Mouse (Mus musculus): ENCODE data around the gene Lamtor5.
A peak's percentile ranks its signal among the peaks of the same experiment; 100 is the strongest.

The Lamtor5 gene

DNA sequence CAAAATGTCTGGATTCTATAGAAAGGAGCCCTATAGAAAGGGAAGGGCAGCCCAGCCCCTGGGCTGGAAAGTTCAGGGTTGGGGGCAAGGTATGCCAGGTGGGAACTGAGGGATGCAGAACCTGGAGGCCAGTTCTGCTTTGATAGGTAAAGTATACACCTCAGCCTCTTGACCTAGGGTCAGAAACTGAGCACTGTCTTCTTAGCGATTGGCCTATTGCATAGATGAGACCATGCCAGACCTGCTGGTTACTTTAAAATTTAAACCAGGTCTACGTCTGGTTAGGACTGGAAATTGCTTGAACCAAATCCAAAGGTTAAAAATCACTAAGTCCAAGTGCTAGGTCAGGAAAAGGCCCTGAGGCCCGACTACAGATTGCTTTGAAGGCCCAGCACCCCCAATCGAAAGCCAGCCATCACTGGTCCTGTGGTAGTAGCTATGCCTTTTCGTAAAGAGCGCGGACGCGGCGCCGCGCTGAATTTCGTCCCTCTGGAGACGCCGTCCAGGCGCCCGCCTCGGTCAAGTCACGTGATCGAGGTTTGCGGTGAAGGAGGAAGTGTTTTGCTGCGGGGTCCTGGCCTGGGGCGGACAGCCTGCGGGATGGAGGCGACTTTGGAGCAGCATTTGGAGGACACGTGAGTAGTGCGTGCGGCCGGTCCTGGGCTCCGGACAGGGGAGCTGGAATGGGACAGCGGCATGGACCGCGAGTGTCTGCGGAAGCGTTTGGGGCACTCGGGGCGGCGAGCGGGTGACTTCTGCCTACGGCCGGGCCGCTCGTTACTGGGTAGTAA lies at the start of gene Lamtor5:
Gene Lamtor5 (plus strand): TSS at position 380 of the 791 bp plus-strand sequence.
- no peak; the same call in 1 of the 2 replicates for TF ChIP-seq GATA4 (IDR thresholded peaks at IDR 0.05; ENCODE audit: insufficient replicate concordance, low read length)

- TF ChIP-seq GATA4 (IDR thresholded peaks at IDR 0.05; ENCODE audit: insufficient replicate concordance, low read length) = no peak
These were observed 49.4 kb upstream of the Lamtor5 start for GRCm38 (mm10) chr3:107229221-107229620.

- TF ChIP-seq GATA4 (IDR thresholded peaks at IDR 0.05; ENCODE audit: insufficient replicate concordance, low read length) = peak; percentile 95
These were observed 48.8 kb upstream of the Lamtor5 start for GRCm38 (mm10) chr3:107229822-107230221.

GRCm38 (mm10) chr3:107230527-107230926 lies 48.1 kb upstream of the Lamtor5 start, which contains the start of gene A630076J17Rik:
TSS of gene A630076J17Rik (plus strand) at chr3:107230614.
- no peak for TF ChIP-seq GATA4 (IDR thresholded peaks at IDR 0.05; ENCODE audit: insufficient replicate concordance, low read length)

DNA sequence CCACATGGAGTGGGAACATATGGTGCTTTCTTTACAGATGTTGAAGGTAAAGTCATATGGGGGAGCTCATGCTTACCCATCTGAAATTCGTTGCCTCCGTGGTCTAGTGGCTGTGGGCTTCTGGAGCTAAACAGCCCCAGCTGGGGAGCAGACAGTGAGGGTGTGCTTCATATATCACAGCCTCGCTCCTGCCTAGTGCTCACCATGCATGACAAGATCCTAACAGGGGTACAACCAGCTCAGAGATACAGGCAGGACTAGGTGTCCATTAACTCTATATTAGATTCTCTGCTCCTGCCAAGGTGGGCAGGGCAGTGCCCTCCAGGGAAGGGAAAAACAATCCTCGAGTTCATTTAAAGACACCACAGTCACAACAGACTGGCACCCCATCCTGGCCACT lies 47.5 kb upstream of the Lamtor5 start:
- no peak for TF ChIP-seq GATA4 (IDR thresholded peaks at IDR 0.05; ENCODE audit: insufficient replicate concordance, low read length)

DNA sequence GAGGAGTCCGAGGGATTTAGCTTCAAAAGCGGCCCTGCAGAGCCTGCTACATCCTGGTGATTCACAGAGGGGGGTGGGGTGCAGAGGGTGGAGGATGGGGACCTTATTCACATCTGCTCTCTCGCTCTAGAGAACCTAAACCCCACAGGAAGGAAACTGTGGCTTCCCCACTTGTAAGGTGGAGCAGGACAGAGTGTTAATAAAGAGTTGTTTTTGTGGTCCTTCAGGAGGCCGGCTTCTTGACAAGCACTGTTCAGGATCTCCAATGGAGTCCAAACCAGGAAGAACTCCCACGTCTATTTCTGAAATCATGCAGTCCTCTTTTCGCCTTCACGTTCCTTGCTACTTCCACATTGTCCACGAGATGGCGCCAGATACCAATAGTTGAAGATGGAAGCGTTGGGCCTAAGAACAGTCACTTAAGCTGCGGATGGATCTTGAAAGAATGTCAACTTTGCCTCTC lies 45.3 kb upstream of the Lamtor5 start:
- no peak for TF ChIP-seq GATA4 (IDR thresholded peaks at IDR 0.05; ENCODE audit: insufficient replicate concordance, low read length)

DNA sequence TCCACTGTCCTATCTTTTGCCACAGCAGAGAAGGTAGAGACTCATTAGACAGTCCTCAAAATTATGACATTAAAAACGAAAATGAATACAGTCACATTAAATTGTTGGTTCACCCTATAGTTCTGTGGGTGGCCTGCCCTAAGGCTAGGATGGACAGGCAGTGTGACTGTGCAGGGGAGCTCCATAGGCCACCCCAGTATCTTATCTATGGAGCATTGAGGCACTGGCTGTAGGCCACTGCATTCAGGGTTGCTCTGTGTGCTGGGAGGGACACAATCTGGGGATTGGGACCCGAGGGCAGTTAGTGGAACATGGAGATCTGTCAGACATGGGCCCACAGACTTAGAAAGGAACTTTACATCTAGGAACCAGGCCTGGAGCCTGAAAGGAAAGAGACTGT lies 44.7 kb upstream of the Lamtor5 start:
- no peak for TF ChIP-seq GATA4 (IDR thresholded peaks at IDR 0.05; ENCODE audit: insufficient replicate concordance, low read length)

DNA sequence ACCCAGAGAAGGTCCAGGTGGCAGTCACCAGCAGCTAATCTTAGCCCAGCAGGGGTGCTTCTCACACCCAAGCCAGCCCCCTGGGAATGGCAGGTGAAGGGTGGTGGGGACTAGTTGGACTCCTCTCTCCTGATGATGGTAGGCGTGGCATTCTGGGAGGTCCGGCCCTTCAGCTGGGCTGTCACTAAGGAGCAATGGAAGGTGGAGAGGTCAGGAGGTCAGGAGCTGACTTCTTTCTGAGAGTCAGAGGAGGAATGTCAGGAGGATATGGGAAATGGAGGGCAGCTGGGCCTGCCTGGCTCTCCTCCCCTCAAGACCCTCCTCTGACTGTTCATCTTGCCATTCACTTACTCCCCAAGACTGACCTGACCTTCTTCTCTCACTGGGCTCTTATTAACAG lies 40.6 kb upstream of the Lamtor5 start:
- TF ChIP-seq GATA4 (IDR thresholded peaks at IDR 0.05; ENCODE audit: insufficient replicate concordance, low read length) = no peak

DNA sequence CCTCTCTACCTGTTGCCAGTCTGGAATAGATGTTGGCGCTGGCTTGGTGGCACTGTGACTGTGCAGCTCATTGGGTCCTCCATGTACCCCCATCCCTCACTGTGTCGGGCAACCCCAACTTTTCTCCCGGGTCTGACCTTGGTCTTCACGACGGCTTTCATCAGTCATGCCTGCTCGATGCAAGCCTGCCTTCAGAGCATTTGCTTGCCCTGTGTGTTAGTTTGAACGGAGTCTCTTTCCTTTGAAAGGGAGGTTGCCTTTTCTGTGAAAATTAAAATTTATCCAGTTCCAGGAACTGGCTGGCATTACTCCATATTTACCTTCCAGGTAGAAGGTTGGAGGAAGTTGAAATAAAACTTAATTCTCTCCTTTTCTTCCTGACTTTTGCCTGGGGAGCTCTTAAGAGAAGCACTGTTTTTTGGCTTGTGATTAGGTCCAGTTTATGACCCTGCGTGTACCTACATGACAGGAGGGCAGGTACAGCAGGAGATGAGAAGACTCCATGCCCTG lies 40.1 kb upstream of the Lamtor5 start:
- no peak for TF ChIP-seq GATA4 (IDR thresholded peaks at IDR 0.05; ENCODE audit: insufficient replicate concordance, low read length)

GRCm38 (mm10) chr3:107239607-107240006 lies 39.1 kb upstream of the Lamtor5 start, which contains the start of gene Prok1:
TSS of gene Prok1 (minus strand) at chr3:107239707.
- no peak for TF ChIP-seq GATA4 (IDR thresholded peaks at IDR 0.05; ENCODE audit: insufficient replicate concordance, low read length)

- TF ChIP-seq GATA4 (IDR thresholded peaks at IDR 0.05; ENCODE audit: insufficient replicate concordance, low read length) = no peak
These were observed 37.1 kb upstream of the Lamtor5 start for GRCm38 (mm10) chr3:107241389-107242094.

GRCm38 (mm10) chr3:107246876-107247275 lies 31.8 kb upstream of the Lamtor5 start:
- no peak for TF ChIP-seq GATA4 (IDR thresholded peaks at IDR 0.05; ENCODE audit: insufficient replicate concordance, low read length)

DNA sequence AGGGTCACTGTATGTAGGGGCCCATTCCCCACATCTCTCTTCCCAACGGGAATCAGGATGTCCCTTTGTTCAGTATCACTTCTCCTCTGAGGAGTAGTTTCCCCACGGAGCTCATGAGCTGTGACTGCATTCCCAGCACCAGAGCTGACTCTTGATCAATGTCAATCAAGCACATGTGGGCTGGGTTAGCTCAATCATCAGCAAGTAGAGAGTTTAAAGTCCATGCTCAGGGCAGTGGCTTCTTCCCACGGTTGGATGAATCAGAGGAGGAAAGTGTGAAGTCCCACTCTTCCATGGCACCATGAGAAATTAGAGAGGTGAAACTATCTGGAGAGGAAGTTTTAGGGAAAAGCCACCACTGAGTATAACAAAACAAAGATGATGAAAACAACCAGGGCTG lies 29.6 kb upstream of the Lamtor5 start:
- TF ChIP-seq GATA4 (IDR thresholded peaks at IDR 0.05; ENCODE audit: insufficient replicate concordance, low read length) = no peak

DNA sequence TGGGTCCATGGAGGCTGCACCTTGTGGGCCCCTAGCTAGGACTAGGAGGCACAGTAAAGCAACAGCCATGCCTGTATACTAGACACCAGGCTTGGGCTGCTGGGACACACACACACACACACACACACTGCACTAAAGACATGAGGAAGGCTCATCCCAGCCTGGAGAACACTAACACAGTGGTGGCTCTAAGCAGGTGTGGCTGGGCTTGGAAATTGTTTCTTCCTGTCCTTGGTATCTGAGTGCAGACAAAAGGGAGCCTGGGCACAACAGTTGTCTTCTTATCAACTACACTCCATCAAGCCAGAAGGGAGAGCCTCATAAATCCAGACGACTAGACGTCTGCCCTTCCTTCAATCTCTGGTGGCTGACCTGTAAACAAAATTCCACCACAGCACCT lies 28.3 kb upstream of the Lamtor5 start:
- TF ChIP-seq GATA4 (IDR thresholded peaks at IDR 0.05; ENCODE audit: insufficient replicate concordance, low read length) = no peak

DNA sequence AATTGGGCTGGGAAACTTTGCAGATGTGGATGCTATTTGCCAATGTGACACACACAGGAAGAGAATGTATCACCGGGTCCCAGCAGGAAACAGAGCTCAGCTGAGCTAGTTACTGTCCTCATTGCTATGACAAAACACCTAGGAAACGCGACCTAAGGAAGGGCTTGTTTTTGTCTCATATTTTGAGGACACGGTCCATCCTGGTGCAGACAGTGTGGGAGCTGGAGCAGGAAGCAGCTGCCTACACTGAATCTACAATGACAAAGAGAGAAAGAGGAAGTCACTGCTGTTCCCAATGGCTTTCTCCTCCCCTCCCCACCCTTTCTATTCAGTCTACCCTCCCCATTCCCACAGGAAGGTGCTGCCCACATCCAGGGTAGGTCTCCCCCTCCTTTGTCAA lies 26.6 kb upstream of the Lamtor5 start:
- no peak for TF ChIP-seq GATA4 (IDR thresholded peaks at IDR 0.05; ENCODE audit: insufficient replicate concordance, low read length)

- no peak for TF ChIP-seq GATA4 (IDR thresholded peaks at IDR 0.05; ENCODE audit: insufficient replicate concordance, low read length)
These were observed 24.7 kb upstream of the Lamtor5 start for GRCm38 (mm10) chr3:107253925-107254324.
